8 mouse cellular contexts compared by ENCODE assay signal in the genomic region with DNA sequence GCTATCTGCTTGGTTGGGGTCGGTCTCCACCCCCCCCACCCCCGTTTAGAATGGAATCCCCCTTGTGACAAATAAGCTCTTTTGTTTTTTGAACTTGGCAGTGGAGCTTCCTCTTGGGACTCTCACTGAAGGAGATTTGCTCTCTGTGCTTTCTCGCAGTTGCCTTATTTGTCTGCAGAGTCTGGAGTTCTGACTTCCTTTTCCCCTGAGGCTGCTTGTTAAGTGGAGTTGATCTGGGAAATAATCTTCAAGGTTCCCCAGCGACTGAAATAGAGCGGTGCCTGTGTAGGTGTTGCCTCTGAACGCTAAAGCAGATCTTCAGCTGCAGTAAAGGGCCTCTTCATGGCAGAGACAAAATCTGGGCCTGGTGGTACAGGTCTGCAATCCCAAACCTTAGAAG. TPM values are rescaled to one million over a fixed set of nuclear protein-coding genes. Genes with fewer than 3 reads are reported as not detected.
DNase-seq lines count a peak whose midpoint lies in the region; ATAC-seq and TF ChIP-seq lines count a peak whose summit lies in the region.

No protein-coding gene starts in this region.

- H3K9me3 ChIP-seq in forebrain, embryonic 13.5 days (replicated peaks), result no peaks in the 10 kb centered on the region
- H3K9me3 ChIP-seq in intestine, postnatal 0 days (ENCODE audit: control insufficient read depth), result no peaks in the 10 kb centered on the region

- DNase-seq in heart, adult 18-20 months, result peak; percentile 68 to 79
- no peak for DNase-seq in heart, postnatal 4 days
- peak; percentile 37 for DNase-seq in CD4-positive, CD25-positive, alpha-beta regulatory T cell, adult 2 months (ENCODE audit: low read depth, low spot score)
- DNase-seq in cerebellum, adult 9-11 months, result no peak
- no peak for DNase-seq in Muller cell, postnatal 12 days (ENCODE audit: inconsistent ontology term)

- H3K4me2 ChIP-seq in forebrain, embryonic 13.5 days, result no peak overlapping the region
- no peak overlapping the region for H3K4me2 ChIP-seq in intestine, postnatal 0 days (replicated peaks; ENCODE audit: low read depth)

- 24% methylated on average over 6 of the region's 6 CpGs for WGBS in forebrain, embryonic 13.5 days
- WGBS in intestine, postnatal 0 days, result 27% methylated on average over 6 of the region's 6 CpGs

- ATAC-seq in forebrain, embryonic 13.5 days, result no peak
- ATAC-seq in intestine, postnatal 0 days, result no peak
- no peak for ATAC-seq in cerebellum, adult (ENCODE audit: insufficient number of reproducible peaks, low FRiP score, low TSS enrichment)

- peak overlapping the region; percentile 48 for H3K27ac ChIP-seq in forebrain, embryonic 13.5 days
- peak overlapping the region; percentile 46; the same call in 1 of the 2 replicates for H3K27ac ChIP-seq in intestine, postnatal 0 days (ENCODE audit: low read depth, low read length)

- no peaks in the 10 kb centered on the region for H3K27me3 ChIP-seq in forebrain, embryonic 13.5 days
- H3K27me3 ChIP-seq in intestine, postnatal 0 days (replicated peaks; ENCODE audit: control insufficient read depth, insufficient read depth, low read length), result no peaks in the 10 kb centered on the region

- no peak for TF ChIP-seq CTCF in intestine, postnatal 0 days (IDR thresholded peaks at IDR 0.05; ENCODE audit: low read depth)

- H3K4me3 ChIP-seq in forebrain, embryonic 13.5 days, result no peak overlapping the region
- H3K4me3 ChIP-seq in intestine, postnatal 0 days (ENCODE audit: low read depth, low read length), result no peak overlapping the region

- no peak overlapping the region for H3K9ac ChIP-seq in forebrain, embryonic 13.5 days
- no peak overlapping the region for H3K9ac ChIP-seq in intestine, postnatal 0 days (ENCODE audit: low read depth, low read length)

- H3K36me3 ChIP-seq in forebrain, embryonic 13.5 days (ENCODE audit: poor library complexity, severe bottlenecking), result no peaks in the 10 kb centered on the region
- no peaks in the 10 kb centered on the region for H3K36me3 ChIP-seq in intestine, postnatal 0 days (ENCODE audit: control insufficient read depth, insufficient read depth)

- H3K4me1 ChIP-seq in forebrain, embryonic 13.5 days, result peaks cover 39% of the 10 kb centered on the region
- H3K4me1 ChIP-seq in intestine, postnatal 0 days (replicated peaks; ENCODE audit: control insufficient read depth, insufficient read depth, low read length), result peaks cover 4% of the 10 kb centered on the region

RNA-seq across cellular contexts. Expression of gene Reep3, which starts 18.4 kb away (rescaled TPM):
- 10 to 100 TPM; 16.0 to 19.6 TPM for total RNA-seq in heart, adult 18-20 months (2021)
- 10 to 100 TPM; 42.9 to 43.7 TPM for total RNA-seq in heart, postnatal 4 days (2021)
- polyA plus RNA-seq in forebrain, embryonic 13.5 days (2015; fragmentation: Nextera tagmentation; extraction: Ambion mirVana), result 42.2 and 43.0 TPM in 2 replicates
- 77.4 and 81.2 TPM in 2 replicates for polyA plus RNA-seq in intestine, postnatal 0 days (2015; fragmentation: Nextera tagmentation; extraction: Ambion mirVana)

RNA-seq across cellular contexts. Expression of gene Jmjd1c, which starts 19.2 kb away (rescaled TPM):
- 10 to 100 TPM; 31.5 to 34.6 TPM for total RNA-seq in heart, adult 18-20 months (2021)
- 10 to 100 TPM; 66.7 to 70.5 TPM for total RNA-seq in heart, postnatal 4 days (2021)
- polyA plus RNA-seq in forebrain, embryonic 13.5 days (2015; fragmentation: Nextera tagmentation; extraction: Ambion mirVana), result 42.5 and 49.6 TPM in 2 replicates
- polyA plus RNA-seq in intestine, postnatal 0 days (2015; fragmentation: Nextera tagmentation; extraction: Ambion mirVana), result 33.4 and 39.6 TPM in 2 replicates

Comparison
In these comparisons a context has a peak if more than half of its experiments do, and no peak if none do; other contexts are left out.
1. DNase-seq: peak in heart, adult 18-20 months (2 of 2) and CD4-positive, CD25-positive, alpha-beta regulatory T cell, adult 2 months (single experiment); none in heart, postnatal 4 days (single experiment), cerebellum, adult 9-11 months (single experiment) and Muller cell, postnatal 12 days (single experiment).